Mouse (Mus musculus): ENCODE results near the gene Tcf7l1. TPM values are rescaled to one million over a fixed set of nuclear protein-coding genes. Genes with fewer than 3 reads are reported as not detected.

The Tcf7l1 gene
- polyA plus RNA-seq, 1 experiment from 2014 or later, result 5.3 TPM

- Histone ChIP-seq H3K4me3 (ENCODE audit: low read depth, low read length) (peak overlapping the region; percentile 39), H3K9me3 (replicated peaks; ENCODE audit: control insufficient read depth, low read length) (no peaks in the 10 kb centered on the region), H3K4me1 (ENCODE audit: control insufficient read depth, low read depth, low read length) (peaks cover 6% of the 10 kb centered on the region), H3K36me3 (ENCODE audit: control insufficient read depth, insufficient read depth) (no peaks in the 10 kb centered on the region), H3K27ac (ENCODE audit: low read length) (peak overlapping the region; percentile 69), H3K27me3 (ENCODE audit: control insufficient read depth, insufficient read depth, low read depth, low read length) (no peaks in the 10 kb centered on the region), H3K4me2 (ENCODE audit: low read depth, low read length) (peak overlapping the region; percentile 47), H3K9ac (ENCODE audit: low read depth, low read length) (peak overlapping the region; percentile 10; the same call in 1 of the 2 replicates)
- ATAC-seq (ENCODE audit: low read depth), result 0 out of 2 replicates have a peak, but pooled peaks have one; percentile 5
- 53% methylated on average over 10 of the region's 10 CpGs for WGBS (ENCODE audit: insufficient replicate concordance)
Measured at GRCm38 (mm10) chr6:72744144-72744800, 44.8 kb downstream of the Tcf7l1 start.

- Histone ChIP-seq H3K4me3 (ENCODE audit: low read depth, low read length) (peak overlapping the region; percentile 39; the same call in 1 of the 2 replicates), H3K9ac (ENCODE audit: low read depth, low read length) (no peak overlapping the region), H3K36me3 (ENCODE audit: control insufficient read depth, insufficient read depth) (no peaks in the 10 kb centered on the region), H3K9me3 (replicated peaks; ENCODE audit: control insufficient read depth, low read length) (no peaks in the 10 kb centered on the region), H3K27ac (ENCODE audit: low read length) (peak overlapping the region; percentile 69; the same call in 1 of the 2 replicates), H3K4me2 (ENCODE audit: low read depth, low read length) (no peak overlapping the region), H3K27me3 (ENCODE audit: control insufficient read depth, insufficient read depth, low read depth, low read length) (no peaks in the 10 kb centered on the region), H3K4me1 (ENCODE audit: control insufficient read depth, low read depth, low read length) (peaks cover 6% of the 10 kb centered on the region)
- ATAC-seq (ENCODE audit: low read depth), result peak; percentile 72
- WGBS (ENCODE audit: insufficient replicate concordance), result 49% methylated on average over 3 of the region's 3 CpGs
Measured at GRCm38 (mm10) chr6:72743624-72744041, 45.4 kb downstream of the Tcf7l1 start.

GRCm38 (mm10) chr6:72742331-72742730, 46.7 kb downstream of the Tcf7l1 start:
- Histone ChIP-seq H3K27me3 (ENCODE audit: control insufficient read depth, insufficient read depth, low read depth, low read length) (no peaks in the 10 kb centered on the region), H3K4me2 (ENCODE audit: low read depth, low read length) (no peak overlapping the region), H3K36me3 (ENCODE audit: control insufficient read depth, insufficient read depth) (no peaks in the 10 kb centered on the region), H3K27ac (ENCODE audit: low read length) (no peak overlapping the region), H3K9me3 (replicated peaks; ENCODE audit: control insufficient read depth, low read length) (no peaks in the 10 kb centered on the region), H3K9ac (ENCODE audit: low read depth, low read length) (no peak overlapping the region), H3K4me3 (ENCODE audit: low read depth, low read length) (no peak overlapping the region), H3K4me1 (ENCODE audit: control insufficient read depth, low read depth, low read length) (peaks cover 6% of the 10 kb centered on the region)
- WGBS (ENCODE audit: insufficient replicate concordance), result 65% methylated on average over 7 of the region's 7 CpGs
- ATAC-seq (ENCODE audit: low read depth), result no peak

GRCm38 (mm10) chr6:72740596-72741421, 48.2 kb downstream of the Tcf7l1 start:
- Histone ChIP-seq H3K27me3 (ENCODE audit: control insufficient read depth, insufficient read depth, low read depth, low read length) (no peaks in the 10 kb centered on the region), H3K9ac (ENCODE audit: low read depth, low read length) (no peak overlapping the region), H3K4me3 (ENCODE audit: low read depth, low read length) (no peak overlapping the region), H3K9me3 (replicated peaks; ENCODE audit: control insufficient read depth, low read length) (no peaks in the 10 kb centered on the region), H3K4me1 (ENCODE audit: control insufficient read depth, low read depth, low read length) (peaks cover 6% of the 10 kb centered on the region), H3K27ac (ENCODE audit: low read length) (no peak overlapping the region), H3K36me3 (ENCODE audit: control insufficient read depth, insufficient read depth) (no peaks in the 10 kb centered on the region), H3K4me2 (ENCODE audit: low read depth, low read length) (no peak overlapping the region)
- ATAC-seq (ENCODE audit: low read depth), result peak; percentile 35
- 56% methylated on average over 20 of the region's 20 CpGs for WGBS (ENCODE audit: insufficient replicate concordance)

GRCm38 (mm10) chr6:72736872-72737271, 52.2 kb downstream of the Tcf7l1 start:
- Histone ChIP-seq H3K36me3 (ENCODE audit: control insufficient read depth, insufficient read depth) (no peaks in the 10 kb centered on the region), H3K27me3 (ENCODE audit: control insufficient read depth, insufficient read depth, low read depth, low read length) (no peaks in the 10 kb centered on the region), H3K4me3 (ENCODE audit: low read depth, low read length) (no peak overlapping the region), H3K9me3 (replicated peaks; ENCODE audit: control insufficient read depth, low read length) (no peaks in the 10 kb centered on the region), H3K4me2 (ENCODE audit: low read depth, low read length) (no peak overlapping the region), H3K4me1 (ENCODE audit: control insufficient read depth, low read depth, low read length) (peaks cover 6% of the 10 kb centered on the region), H3K27ac (ENCODE audit: low read length) (no peak overlapping the region), H3K9ac (ENCODE audit: low read depth, low read length) (no peak overlapping the region)
- 70% methylated on average over 11 of the region's 11 CpGs for WGBS (ENCODE audit: insufficient replicate concordance)
- ATAC-seq (ENCODE audit: low read depth), result no peak

- ATAC-seq (ENCODE audit: low read depth), result no peak
- no peaks in the 10 kb centered on the region for H3K27me3 ChIP-seq (ENCODE audit: control insufficient read depth, insufficient read depth, low read depth, low read length)
- no peak overlapping the region for H3K4me2 ChIP-seq (ENCODE audit: low read depth, low read length)
- no peak overlapping the region for H3K27ac ChIP-seq (ENCODE audit: low read length)
- H3K4me3 ChIP-seq (ENCODE audit: low read depth, low read length), result no peak overlapping the region
- H3K9ac ChIP-seq (ENCODE audit: low read depth, low read length), result no peak overlapping the region
- WGBS (ENCODE audit: insufficient replicate concordance), result 13% methylated on average over 12 of the region's 12 CpGs
- H3K9me3 ChIP-seq (replicated peaks; ENCODE audit: control insufficient read depth, low read length), result no peaks in the 10 kb centered on the region
- H3K4me1 ChIP-seq (ENCODE audit: control insufficient read depth, low read depth, low read length), result no peaks in the 10 kb centered on the region
- H3K36me3 ChIP-seq (ENCODE audit: control insufficient read depth, insufficient read depth), result no peaks in the 10 kb centered on the region
Measured at GRCm38 (mm10) chr6:72735206-72735605, 53.8 kb downstream of the Tcf7l1 start.

GRCm38 (mm10) chr6:72733375-72733774, 55.7 kb downstream of the Tcf7l1 start:
- ATAC-seq (ENCODE audit: low read depth), result no peak
- H3K4me1 ChIP-seq (ENCODE audit: control insufficient read depth, low read depth, low read length), result no peaks in the 10 kb centered on the region
- no peaks in the 10 kb centered on the region for H3K36me3 ChIP-seq (ENCODE audit: control insufficient read depth, insufficient read depth)
- H3K27me3 ChIP-seq (ENCODE audit: control insufficient read depth, insufficient read depth, low read depth, low read length), result no peaks in the 10 kb centered on the region
- H3K9me3 ChIP-seq (replicated peaks; ENCODE audit: control insufficient read depth, low read length), result no peaks in the 10 kb centered on the region
- H3K27ac ChIP-seq (ENCODE audit: low read length), result no peak overlapping the region
- no peak overlapping the region for H3K9ac ChIP-seq (ENCODE audit: low read depth, low read length)
- H3K4me2 ChIP-seq (ENCODE audit: low read depth, low read length), result no peak overlapping the region
- 69% methylated on average over 3 of the region's 3 CpGs for WGBS (ENCODE audit: insufficient replicate concordance)
- no peak overlapping the region for H3K4me3 ChIP-seq (ENCODE audit: low read depth, low read length)

- H3K27me3 ChIP-seq (ENCODE audit: control insufficient read depth, insufficient read depth, low read depth, low read length), result no peaks in the 10 kb centered on the region
- no peak overlapping the region for H3K27ac ChIP-seq (ENCODE audit: low read length)
- H3K9me3 ChIP-seq (replicated peaks; ENCODE audit: control insufficient read depth, low read length), result no peaks in the 10 kb centered on the region
- 63% methylated on average over 4 of the region's 4 CpGs for WGBS (ENCODE audit: insufficient replicate concordance)
- no peaks in the 10 kb centered on the region for H3K4me1 ChIP-seq (ENCODE audit: control insufficient read depth, low read depth, low read length)
- H3K36me3 ChIP-seq (ENCODE audit: control insufficient read depth, insufficient read depth), result no peaks in the 10 kb centered on the region
- H3K9ac ChIP-seq (ENCODE audit: low read depth, low read length), result no peak overlapping the region
- no peak overlapping the region for H3K4me2 ChIP-seq (ENCODE audit: low read depth, low read length)
- no peak for ATAC-seq (ENCODE audit: low read depth)
- H3K4me3 ChIP-seq (ENCODE audit: low read depth, low read length), result no peak overlapping the region
Measured at GRCm38 (mm10) chr6:72732109-72732508, 56.9 kb downstream of the Tcf7l1 start.

- Histone ChIP-seq H3K27me3 (ENCODE audit: control insufficient read depth, insufficient read depth, low read depth, low read length) (no peaks in the 10 kb centered on the region), H3K36me3 (ENCODE audit: control insufficient read depth, insufficient read depth) (no peaks in the 10 kb centered on the region), H3K4me1 (ENCODE audit: control insufficient read depth, low read depth, low read length) (no peaks in the 10 kb centered on the region), H3K9ac (ENCODE audit: low read depth, low read length) (no peak overlapping the region), H3K4me2 (ENCODE audit: low read depth, low read length) (no peak overlapping the region), H3K9me3 (replicated peaks; ENCODE audit: control insufficient read depth, low read length) (no peaks in the 10 kb centered on the region), H3K27ac (ENCODE audit: low read length) (no peak overlapping the region), H3K4me3 (ENCODE audit: low read depth, low read length) (no peak overlapping the region)
- ATAC-seq (ENCODE audit: low read depth), result no peak
- 69% methylated on average over 8 of the region's 8 CpGs for WGBS (ENCODE audit: insufficient replicate concordance)
Measured at GRCm38 (mm10) chr6:72730560-72730849, 58.5 kb downstream of the Tcf7l1 start.
